Mouse (Mus musculus) cerebellum, postnatal 10 days (tissue): ENCODE measurements around the gene Rps21.
"Not testable (repeated sequence)": the region's sequence is repeated elsewhere in the genome, so short reads cannot be mapped to it uniquely, and the experiment has no call there.

Experiments used
- DNase-seq, 2 experiments: peaks; one replicate each; pipeline ENCODE4 v3.0.0; 2021; ENCODE audit warnings: mixed read lengths in 2 of 2

Rps21 gene

GRCm38 (mm10) chr2:180259826-180260609, 2.8 kb downstream of the Rps21 start:
- not testable (repeated sequence) for DNase-seq

- no peak for DNase-seq
Measured at GRCm38 (mm10) chr2:180260610-180261480, 3.7 kb downstream of the Rps21 start.

GRCm38 (mm10) chr2:180261901-180262300, 4.7 kb downstream of the Rps21 start:
- DNase-seq: no peak

- no peak for DNase-seq
Measured at GRCm38 (mm10) chr2:180262441-180262840, 5.3 kb downstream of the Rps21 start.

- no peak for DNase-seq
Measured at GRCm38 (mm10) chr2:180262891-180263290, 5.7 kb downstream of the Rps21 start.

GRCm38 (mm10) chr2:180267955-180268354, 10.8 kb downstream of the Rps21 start:
- DNase-seq: no peak

- no peak for DNase-seq
Measured at GRCm38 (mm10) chr2:180269329-180269728, 12.2 kb downstream of the Rps21 start.

- DNase-seq: no peak
Measured at GRCm38 (mm10) chr2:180270537-180271255, 13.5 kb downstream of the Rps21 start.

- DNase-seq: peak in 1 of 2 experiments; percentile 38
Measured at GRCm38 (mm10) chr2:180271804-180272395, 14.7 kb downstream of the Rps21 start.

- peak; percentile 66 to 67 for DNase-seq
Measured at GRCm38 (mm10) chr2:180272884-180273321, 15.7 kb downstream of the Rps21 start.

GRCm38 (mm10) chr2:180273394-180274244, 16.4 kb downstream of the Rps21 start, which contains the start of gene Cables2:
TSS of gene Cables2 (minus strand) at chr2:180273496.
- DNase-seq: peak; percentile 94 to 97

GRCm38 (mm10) chr2:180274523-180274922, 17.3 kb downstream of the Rps21 start:
- DNase-seq: no peak

GRCm38 (mm10) chr2:180275836-180276235, 18.7 kb downstream of the Rps21 start:
- peak; percentile 93 to 95 for DNase-seq

GRCm38 (mm10) chr2:180276385-180276784, 19.2 kb downstream of the Rps21 start:
- DNase-seq: no peak

- DNase-seq: no peak
Measured at GRCm38 (mm10) chr2:180276851-180277259, 19.7 kb downstream of the Rps21 start.

- no peak for DNase-seq
Measured at GRCm38 (mm10) chr2:180277773-180278320, 20.7 kb downstream of the Rps21 start.

GRCm38 (mm10) chr2:180279321-180279720, 22.1 kb downstream of the Rps21 start:
- no peak for DNase-seq

- no peak for DNase-seq
Measured at GRCm38 (mm10) chr2:180288966-180289365, 31.8 kb downstream of the Rps21 start.

GRCm38 (mm10) chr2:180289440-180290108, 32.4 kb downstream of the Rps21 start, which contains the start of gene Rbbp8nl:
TSS of gene Rbbp8nl (minus strand) at chr2:180289879.
- DNase-seq: no peak

GRCm38 (mm10) chr2:180290503-180290902, 33.3 kb downstream of the Rps21 start:
- no peak for DNase-seq
